Mouse (Mus musculus) bone marrow macrophage, adult 2 months (primary cell): ENCODE data around the gene Smim13.

ENCODE experiments used
- CTCF ChIP-seq: IDR thresholded peaks from 2 replicates; pipeline ENCODE4 v1.5.1; 2012; ENCODE audit warnings: low read depth, mild to moderate bottlenecking, low read length, moderate library complexity
- POLR2A ChIP-seq: IDR thresholded peaks from 2 replicates; pipeline ENCODE4 v1.6.1; 2012; ENCODE audit warnings: mild to moderate bottlenecking, low read depth, low read length, borderline replicate concordance

GRCm38 (mm10) chr13:41219056-41219455, 30.6 kb upstream of the Smim13 start:
- no peak for TF ChIP-seq CTCF
- TF ChIP-seq POLR2A: no peak
